Mouse (Mus musculus) liver, postnatal 0 days (tissue): ENCODE measurements around the gene Dnah9.

Experiments
- CTCF ChIP-seq: sonication (generic); IDR thresholded peaks from 2 replicates; pipeline ENCODE4 v1.5.1; 2016; ENCODE audit warnings: antibody characterized with exemption, low read depth
- EP300 ChIP-seq: IDR thresholded peaks from 2 replicates; pipeline ENCODE4 v1.6.1; 2016; ENCODE audit warnings: antibody characterized with exemption, low read depth, mild to moderate bottlenecking

DNA sequence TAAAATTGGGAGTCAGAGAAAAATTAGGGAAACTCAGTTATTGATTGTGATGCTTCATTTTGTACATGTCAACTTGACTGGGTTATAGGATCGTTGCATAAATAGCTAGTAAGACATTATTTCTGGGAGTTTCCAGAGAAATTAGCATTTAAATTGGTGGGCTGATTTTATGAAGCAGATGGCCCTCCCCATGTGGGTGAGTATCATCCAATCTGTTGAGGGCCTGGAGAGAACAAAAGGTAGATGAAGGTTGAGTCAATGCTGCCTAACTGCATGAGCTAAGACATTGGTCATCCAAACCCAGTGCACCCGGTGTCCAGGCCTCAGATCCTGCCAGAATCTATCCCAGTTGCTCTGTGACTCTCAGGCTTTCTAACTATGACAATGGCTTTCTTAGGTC lies 19.8 kb upstream of the Dnah9 start:
- TF ChIP-seq EP300: no peak
- no peak for TF ChIP-seq CTCF
